Mouse (Mus musculus): ENCODE measurements around the gene Mrpl21. TPM values are rescaled to one million over a fixed set of nuclear protein-coding genes. Genes with fewer than 3 reads are reported as not detected.

The Mrpl21 gene
- polyA plus RNA-seq, 1 experiment = 22.6 TPM

- whole genome bisulfite sequencing = 80% methylated on average over 6 of the region's 6 CpGs
- Histone ChIP-seq H3K4me3 (ENCODE audit: extremely low read depth, insufficient read depth, insufficient read length) (no peak overlapping the region), H3K36me3 (ENCODE audit: control insufficient read depth, insufficient read depth, low read length) (peaks cover 44% of the 10 kb centered on the region), H3K27me3 (ENCODE audit: control insufficient read depth, insufficient read depth, low read length) (no peaks in the 10 kb centered on the region), H3K4me1 (ENCODE audit: control insufficient read depth, insufficient read depth, insufficient read length) (no peaks in the 10 kb centered on the region), H3K27ac (ENCODE audit: insufficient read depth, low read length) (no peak overlapping the region)
- no peak for TF ChIP-seq POLR2A (IDR thresholded peaks at IDR 0.05; ENCODE audit: low read depth, low read length)
- TF ChIP-seq CTCF (IDR thresholded peaks at IDR 0.05; ENCODE audit: extremely low read depth, insufficient read depth, insufficient read length, insufficient replicate concordance) = no peak
- peak in 1 of 2 experiments; percentile 1 for DNase-seq (ENCODE audit: low read depth in 1 of 2, low spot score in 2 of 2)
These were observed 11.3 kb upstream of the Mrpl21 start for GRCm38 (mm10) chr19:3271366-3271765.

DNA sequence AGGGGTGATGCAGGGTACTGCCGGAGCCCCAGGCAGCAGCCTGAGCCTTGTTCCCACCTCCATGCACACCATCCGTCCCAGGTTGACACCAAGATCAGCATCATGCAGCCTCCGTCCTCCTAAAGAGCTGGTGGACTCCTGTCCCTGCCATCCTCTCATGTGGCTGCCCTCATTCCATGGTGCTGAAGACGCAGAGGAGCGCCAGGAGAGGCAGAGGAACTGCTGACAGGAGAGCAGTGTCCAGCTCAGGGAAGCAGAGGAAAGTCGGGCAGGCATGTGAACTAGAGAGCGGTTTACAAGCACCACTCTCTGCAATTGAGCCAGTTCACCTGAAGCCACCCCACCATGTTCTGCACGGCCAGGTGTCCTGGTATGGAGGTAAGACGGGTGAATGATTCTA is 9.4 kb upstream of the Mrpl21 start:
- WGBS = 95% methylated on average over 9 of the region's 9 CpGs
- Histone ChIP-seq H3K4me1 (ENCODE audit: control insufficient read depth, insufficient read depth, insufficient read length) (no peaks in the 10 kb centered on the region), H3K27ac (ENCODE audit: insufficient read depth, low read length) (no peak overlapping the region), H3K27me3 (ENCODE audit: control insufficient read depth, insufficient read depth, low read length) (no peaks in the 10 kb centered on the region), H3K36me3 (ENCODE audit: control insufficient read depth, insufficient read depth, low read length) (peaks cover 34% of the 10 kb centered on the region), H3K4me3 (ENCODE audit: extremely low read depth, insufficient read depth, insufficient read length) (no peak overlapping the region)
- no peak for DNase-seq (ENCODE audit: low read depth in 1 of 2, low spot score in 2 of 2)
- no peak for TF ChIP-seq CTCF (IDR thresholded peaks at IDR 0.05; ENCODE audit: extremely low read depth, insufficient read depth, insufficient read length, insufficient replicate concordance)
- no peak for TF ChIP-seq POLR2A (IDR thresholded peaks at IDR 0.05; ENCODE audit: low read depth, low read length)

DNA sequence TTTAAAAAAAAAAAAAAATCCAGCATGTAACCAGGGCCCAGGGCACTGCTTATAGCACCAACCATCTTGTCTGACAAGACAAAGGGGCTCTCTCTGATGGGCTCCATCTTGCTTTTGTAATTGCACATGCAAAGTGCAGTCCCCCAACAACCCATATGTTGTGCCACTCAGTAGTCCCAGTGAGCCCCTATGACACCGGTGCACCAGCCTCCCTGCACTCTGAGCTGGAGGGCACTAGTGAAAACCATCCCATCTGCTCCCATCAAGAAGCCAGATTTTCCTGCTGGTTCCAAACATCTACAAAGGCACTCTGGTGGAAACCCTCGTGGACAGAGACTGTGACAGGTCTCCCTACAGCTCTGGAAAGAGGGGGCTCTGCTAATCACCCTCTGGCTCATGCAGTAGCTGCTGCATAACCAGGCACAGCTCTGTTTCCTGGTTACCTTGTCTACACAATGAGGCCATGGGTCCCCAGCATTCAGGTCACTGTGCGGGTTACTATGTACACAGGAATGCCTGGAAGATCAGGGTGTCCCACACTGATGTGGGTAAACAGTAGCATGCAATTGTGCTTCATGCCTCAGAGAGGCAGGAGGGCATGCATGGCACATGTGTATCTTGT is 6.8 kb upstream of the Mrpl21 start:
- no peak overlapping the region for H3K4me3 ChIP-seq (ENCODE audit: extremely low read depth, insufficient read depth, insufficient read length)
- no peak overlapping the region for H3K27ac ChIP-seq (ENCODE audit: insufficient read depth, low read length)
- DNase-seq (ENCODE audit: low read depth in 1 of 2, low spot score in 2 of 2) = no peak
- 90% methylated on average over 3 of the region's 3 CpGs for WGBS
- H3K27me3 ChIP-seq (ENCODE audit: control insufficient read depth, insufficient read depth, low read length) = no peaks in the 10 kb centered on the region
- peaks cover 24% of the 10 kb centered on the region for H3K36me3 ChIP-seq (ENCODE audit: control insufficient read depth, insufficient read depth, low read length)
- TF ChIP-seq CTCF (IDR thresholded peaks at IDR 0.05; ENCODE audit: extremely low read depth, insufficient read depth, insufficient read length, insufficient replicate concordance) (no peak), POLR2A (IDR thresholded peaks at IDR 0.05; ENCODE audit: low read depth, low read length) (no peak)
- no peaks in the 10 kb centered on the region for H3K4me1 ChIP-seq (ENCODE audit: control insufficient read depth, insufficient read depth, insufficient read length)

- Histone ChIP-seq H3K27me3 (ENCODE audit: control insufficient read depth, insufficient read depth, low read length) (no peaks in the 10 kb centered on the region), H3K4me1 (ENCODE audit: control insufficient read depth, insufficient read depth, insufficient read length) (peaks cover 5% of the 10 kb centered on the region; the same call in 1 of the 2 replicates), H3K27ac (ENCODE audit: insufficient read depth, low read length) (no peak overlapping the region), H3K36me3 (ENCODE audit: control insufficient read depth, insufficient read depth, low read length) (peaks cover 3% of the 10 kb centered on the region; the same call in 1 of the 2 replicates), H3K4me3 (ENCODE audit: extremely low read depth, insufficient read depth, insufficient read length) (peak overlapping the region; percentile 14; the same call in 1 of the 2 replicates)
- TF ChIP-seq CTCF (IDR thresholded peaks at IDR 0.05; ENCODE audit: extremely low read depth, insufficient read depth, insufficient read length, insufficient replicate concordance) (no peak), POLR2A (IDR thresholded peaks at IDR 0.05; ENCODE audit: low read depth, low read length) (no peak)
- DNase-seq (ENCODE audit: low read depth in 1 of 2, low spot score in 2 of 2) = no peak
- WGBS = 74% methylated on average over 4 of the region's 4 CpGs
These were observed 815 bp upstream of the Mrpl21 start for GRCm38 (mm10) chr19:3281886-3282285.

DNA sequence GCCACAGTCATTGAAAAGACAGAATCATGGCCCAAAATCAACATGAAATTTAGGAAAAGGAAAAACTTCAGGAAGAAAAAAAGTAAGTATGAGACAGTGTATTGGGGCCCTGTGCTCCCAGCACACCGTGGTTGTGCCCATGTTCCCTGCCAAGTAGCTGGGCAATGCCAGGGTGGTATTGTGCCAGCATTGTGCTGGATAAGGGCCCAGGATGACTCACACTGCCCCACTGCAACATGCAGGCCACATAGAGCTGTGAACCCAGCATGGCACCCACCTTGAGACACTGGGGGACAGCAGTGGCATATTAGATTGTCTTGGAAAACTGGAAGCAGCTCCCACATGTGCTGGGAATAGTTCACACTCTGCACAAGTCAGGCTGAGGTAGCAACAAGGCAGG is 6.3 kb downstream of the Mrpl21 start:
- TF ChIP-seq CTCF (IDR thresholded peaks at IDR 0.05; ENCODE audit: extremely low read depth, insufficient read depth, insufficient read length, insufficient replicate concordance) (no peak), POLR2A (IDR thresholded peaks at IDR 0.05; ENCODE audit: low read depth, low read length) (no peak)
- WGBS = 91% methylated on average over 1 of the region's 1 CpGs
- Histone ChIP-seq H3K27ac (ENCODE audit: insufficient read depth, low read length) (no peak overlapping the region), H3K4me1 (ENCODE audit: control insufficient read depth, insufficient read depth, insufficient read length) (no peaks in the 10 kb centered on the region), H3K27me3 (ENCODE audit: control insufficient read depth, insufficient read depth, low read length) (no peaks in the 10 kb centered on the region), H3K4me3 (ENCODE audit: extremely low read depth, insufficient read depth, insufficient read length) (no peak overlapping the region), H3K36me3 (ENCODE audit: control insufficient read depth, insufficient read depth, low read length) (peaks cover 17% of the 10 kb centered on the region; the same call in 1 of the 2 replicates)
- no peak for DNase-seq (ENCODE audit: low read depth in 1 of 2, low spot score in 2 of 2)

DNA sequence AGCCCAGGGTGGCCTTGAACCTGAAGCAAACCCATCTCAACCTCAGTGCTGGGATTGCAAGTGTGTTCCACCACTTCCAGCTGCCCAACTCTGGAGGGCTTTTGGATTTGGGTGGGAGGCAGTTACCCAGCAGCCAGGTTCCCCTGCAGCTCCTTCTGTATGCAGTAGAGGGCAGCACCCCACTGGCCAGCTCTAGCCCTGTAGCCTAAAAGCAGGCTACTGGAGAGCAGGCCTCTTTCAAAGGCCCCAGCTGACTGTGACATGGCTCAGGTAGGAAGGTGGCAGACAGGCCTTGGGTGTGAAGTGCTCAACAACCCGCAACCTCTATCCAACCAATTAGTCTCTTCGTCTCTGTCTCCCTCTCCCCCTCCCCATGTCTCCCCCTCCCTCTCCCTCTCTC is 9.3 kb downstream of the Mrpl21 start:
- H3K27me3 ChIP-seq (ENCODE audit: control insufficient read depth, insufficient read depth, low read length) = no peaks in the 10 kb centered on the region
- no peak overlapping the region for H3K4me3 ChIP-seq (ENCODE audit: extremely low read depth, insufficient read depth, insufficient read length)
- TF ChIP-seq CTCF (IDR thresholded peaks at IDR 0.05; ENCODE audit: extremely low read depth, insufficient read depth, insufficient read length, insufficient replicate concordance) = peak; percentile 80; the same call in 1 of the 2 replicates
- no peak for TF ChIP-seq POLR2A (IDR thresholded peaks at IDR 0.05; ENCODE audit: low read depth, low read length)
- WGBS = 93% methylated on average over 2 of the region's 2 CpGs
- peak in 1 of 2 experiments; percentile 61 for DNase-seq (ENCODE audit: low read depth in 1 of 2, low spot score in 2 of 2)
- H3K27ac ChIP-seq (ENCODE audit: insufficient read depth, low read length) = no peak overlapping the region
- no peaks in the 10 kb centered on the region for H3K4me1 ChIP-seq (ENCODE audit: control insufficient read depth, insufficient read depth, insufficient read length)
- H3K36me3 ChIP-seq (ENCODE audit: control insufficient read depth, insufficient read depth, low read length) = peaks cover 16% of the 10 kb centered on the region; the same call in 1 of the 2 replicates

- Histone ChIP-seq H3K27ac (ENCODE audit: insufficient read depth, low read length) (no peak overlapping the region), H3K27me3 (ENCODE audit: control insufficient read depth, insufficient read depth, low read length) (no peaks in the 10 kb centered on the region), H3K36me3 (ENCODE audit: control insufficient read depth, insufficient read depth, low read length) (peaks cover 16% of the 10 kb centered on the region; the same call in 1 of the 2 replicates), H3K4me1 (ENCODE audit: control insufficient read depth, insufficient read depth, insufficient read length) (no peaks in the 10 kb centered on the region), H3K4me3 (ENCODE audit: extremely low read depth, insufficient read depth, insufficient read length) (no peak overlapping the region)
- no peak for DNase-seq (ENCODE audit: low read depth in 1 of 2, low spot score in 2 of 2)
- WGBS = 81% methylated on average over 1 of the region's 1 CpGs
- TF ChIP-seq CTCF (IDR thresholded peaks at IDR 0.05; ENCODE audit: extremely low read depth, insufficient read depth, insufficient read length, insufficient replicate concordance) (no peak), POLR2A (IDR thresholded peaks at IDR 0.05; ENCODE audit: low read depth, low read length) (no peak)
These were observed 10.3 kb downstream of the Mrpl21 start for GRCm38 (mm10) chr19:3292993-3293392.

All from spleen, adult 2 months (tissue).